ENCODE assay signal across 20 mouse cellular contexts in genomic region chr3:121397007-121397406, GRCm38 (mm10). TPM values are rescaled to one million over a fixed set of nuclear protein-coding genes. Genes with fewer than 3 reads are reported as not detected.
DNase-seq lines count a peak whose midpoint lies in the region; ATAC-seq and TF ChIP-seq lines count a peak whose summit lies in the region.
"Had no signal": no experiment of that assay in that cellular context is flagged by ENCODE, and none has a peak within 500 bp of the region (broad histone marks: within the 10 kb centered on the region; RNA-seq: fewer than 3 reads in every experiment).

No protein-coding gene starts in this region.

- H3K27me3 ChIP-seq in lung, embryonic 14.5 days (ENCODE audit: insufficient read depth, low read length), result no peaks in the 10 kb centered on the region
- H3K27me3 ChIP-seq in embryonic facial prominence, embryonic 13.5 days, result no peaks in the 10 kb centered on the region
- no peaks in the 10 kb centered on the region; the same call in 1 of the 2 replicates for H3K27me3 ChIP-seq in embryonic facial prominence, embryonic 15.5 days
- no peaks in the 10 kb centered on the region for H3K27me3 ChIP-seq in stomach, embryonic 16.5 days (ENCODE audit: control insufficient read depth, insufficient read depth, low read length)
- H3K27me3 ChIP-seq: forebrain, embryonic 13.5 days; heart, embryonic 12.5 days had no signal

- 72% methylated on average over 6 of the region's 6 CpGs for WGBS in lung, embryonic 14.5 days
- 27% methylated on average over 6 of the region's 6 CpGs for WGBS in embryonic facial prominence, embryonic 13.5 days
- 19% methylated on average over 6 of the region's 6 CpGs for WGBS in embryonic facial prominence, embryonic 15.5 days
- WGBS in stomach, embryonic 16.5 days, result 64% methylated on average over 6 of the region's 6 CpGs

- peak; percentile 22; the same call in 1 of the 2 replicates for ATAC-seq in lung, embryonic 14.5 days (ENCODE audit: insufficient read depth)
- ATAC-seq in embryonic facial prominence, embryonic 13.5 days (ENCODE audit: insufficient number of reproducible peaks, insufficient read depth, low FRiP score, low TSS enrichment, low read depth), result peak; percentile 70; the same call in 1 of the 2 replicates
- peak; percentile 78; the same call in 1 of the 2 replicates for ATAC-seq in embryonic facial prominence, embryonic 15.5 days (ENCODE audit: insufficient number of reproducible peaks, low FRiP score, low TSS enrichment, low read depth)
- ATAC-seq in stomach, embryonic 16.5 days (ENCODE audit: insufficient read depth, low FRiP score), result peak; percentile 65; the same call in 1 of the 2 replicates
- ATAC-seq: forebrain, embryonic 13.5 days; forebrain, postnatal 0 days; hindbrain, embryonic 16.5 days; inflammation-experienced regulatory T-cells, adult 6 months had no signal

- H3K9me3 ChIP-seq in lung, embryonic 14.5 days (ENCODE audit: low read depth, low read length), result no peaks in the 10 kb centered on the region
- H3K9me3 ChIP-seq in embryonic facial prominence, embryonic 13.5 days, result no peaks in the 10 kb centered on the region
- H3K9me3 ChIP-seq in embryonic facial prominence, embryonic 15.5 days (replicated peaks), result no peaks in the 10 kb centered on the region
- H3K9me3 ChIP-seq in stomach, embryonic 16.5 days (replicated peaks; ENCODE audit: control insufficient read depth, low read length), result no peaks in the 10 kb centered on the region
- H3K9me3 ChIP-seq: forebrain, embryonic 13.5 days; G1E; heart, embryonic 12.5 days had no signal

- no peak for DNase-seq in lung, embryonic 14.5 days
- no peak for DNase-seq in lung, postnatal 4 days
- no peak for DNase-seq in cerebellum, adult 9-11 months
- DNase-seq in urinary bladder, postnatal 14 days (ENCODE audit: low spot score), result no peak
- DNase-seq: adrenal gland, adult 8-10 months; adrenal gland, postnatal 36 days; cerebellum, adult 2 months; cerebellum, postnatal 14 days; embryo, embryonic 11 days; forebrain, postnatal 0 days; gastrocnemius, postnatal 14 days; heart, postnatal 36 days had no signal

- H3K4me3 ChIP-seq in lung, embryonic 14.5 days (ENCODE audit: low read depth, low read length), result no peak overlapping the region
- H3K4me3 ChIP-seq in embryonic facial prominence, embryonic 13.5 days, result no peak overlapping the region
- H3K4me3 ChIP-seq in embryonic facial prominence, embryonic 15.5 days (replicated peaks), result no peak overlapping the region
- H3K4me3 ChIP-seq in stomach, embryonic 16.5 days (replicated peaks; ENCODE audit: low read length), result no peak overlapping the region
- H3K4me3 ChIP-seq: forebrain, embryonic 13.5 days; heart, embryonic 12.5 days had no signal

- no peak overlapping the region for H3K9ac ChIP-seq in lung, embryonic 14.5 days
- H3K9ac ChIP-seq in embryonic facial prominence, embryonic 13.5 days, result no peak overlapping the region
- no peak overlapping the region for H3K9ac ChIP-seq in embryonic facial prominence, embryonic 15.5 days
- no peak overlapping the region for H3K9ac ChIP-seq in stomach, embryonic 16.5 days (ENCODE audit: low read length)
- H3K9ac ChIP-seq: forebrain, embryonic 13.5 days; forebrain, postnatal 0 days; heart, embryonic 12.5 days had no signal

- H3K4me1 ChIP-seq in lung, embryonic 14.5 days (ENCODE audit: insufficient read depth), result peaks cover 5% of the 10 kb centered on the region; the same call in 1 of the 2 replicates
- H3K4me1 ChIP-seq in embryonic facial prominence, embryonic 13.5 days, result peaks cover 33% of the 10 kb centered on the region
- peaks cover 21% of the 10 kb centered on the region for H3K4me1 ChIP-seq in embryonic facial prominence, embryonic 15.5 days
- peaks cover 3% of the 10 kb centered on the region; the same call in 1 of the 2 replicates for H3K4me1 ChIP-seq in stomach, embryonic 16.5 days (ENCODE audit: control insufficient read depth, insufficient read depth, low read length)
- H3K4me1 ChIP-seq: forebrain, embryonic 13.5 days had no signal

- H3K36me3 ChIP-seq in lung, embryonic 14.5 days (ENCODE audit: insufficient read depth), result no peaks in the 10 kb centered on the region
- no peaks in the 10 kb centered on the region for H3K36me3 ChIP-seq in embryonic facial prominence, embryonic 13.5 days
- H3K36me3 ChIP-seq in embryonic facial prominence, embryonic 15.5 days, result no peaks in the 10 kb centered on the region
- H3K36me3 ChIP-seq in stomach, embryonic 16.5 days (ENCODE audit: control insufficient read depth, insufficient read depth, low read length), result no peaks in the 10 kb centered on the region
- H3K36me3 ChIP-seq: G1E; heart, embryonic 12.5 days had no signal

- no peak overlapping the region for H3K4me2 ChIP-seq in lung, embryonic 14.5 days
- H3K4me2 ChIP-seq in embryonic facial prominence, embryonic 13.5 days, result peak overlapping the region; percentile 35
- 0 out of 2 replicates have a peak overlapping the region, but pooled peaks have one; percentile 5 for H3K4me2 ChIP-seq in embryonic facial prominence, embryonic 15.5 days (replicated peaks)
- no peak overlapping the region for H3K4me2 ChIP-seq in stomach, embryonic 16.5 days (ENCODE audit: low read depth, low read length)
- H3K4me2 ChIP-seq: forebrain, embryonic 13.5 days; heart, embryonic 12.5 days had no signal

- TF ChIP-seq CTCF in lung, embryonic 14.5 days (IDR thresholded peaks at IDR 0.05; ENCODE audit: low read depth), result no peak

- H3K27ac ChIP-seq in lung, embryonic 14.5 days (ENCODE audit: low read depth), result no peak overlapping the region
- peak overlapping the region; percentile 87 for H3K27ac ChIP-seq in embryonic facial prominence, embryonic 13.5 days
- H3K27ac ChIP-seq in embryonic facial prominence, embryonic 15.5 days (replicated peaks), result peak overlapping the region; percentile 70
- peak overlapping the region; percentile 75 for H3K27ac ChIP-seq in stomach, embryonic 16.5 days (ENCODE audit: low read length)
- H3K27ac ChIP-seq: forebrain, embryonic 13.5 days had no signal

RNA-seq across cellular contexts. Expression of gene Cnn3, which starts 29.3 kb away (rescaled TPM):
- polyA plus RNA-seq in lung, embryonic 14.5 days (2014; fragmentation: Nextera tagmentation; extraction: Ambion mirVana), result 671 and 678 TPM in 2 replicates
- polyA plus RNA-seq in embryonic facial prominence, embryonic 13.5 days (2015; fragmentation: Nextera tagmentation; extraction: Ambion mirVana), result 793 and 938 TPM in 2 replicates
- 844 and 852 TPM in 2 replicates for polyA plus RNA-seq in embryonic facial prominence, embryonic 15.5 days (2015; fragmentation: Nextera tagmentation; extraction: Ambion mirVana)
- 525 and 535 TPM in 2 replicates for polyA plus RNA-seq in stomach, embryonic 16.5 days (2015; fragmentation: Nextera tagmentation; extraction: Ambion mirVana)
- polyA plus RNA-seq: G1E had no signal

Comparison
In these comparisons a context has a peak if more than half of its experiments do, and no peak if none do; other contexts are left out.
1. ATAC-seq: peak in every context shown above with its lines; median percentile 78 in embryonic facial prominence, embryonic 15.5 days; 70 in embryonic facial prominence, embryonic 13.5 days; 65 in stomach, embryonic 16.5 days; 22 in lung, embryonic 14.5 days.
2. H3K4me2 ChIP-seq: peak in embryonic facial prominence, embryonic 13.5 days (single experiment) and embryonic facial prominence, embryonic 15.5 days (single experiment); none in lung, embryonic 14.5 days (single experiment) and stomach, embryonic 16.5 days (single experiment).